Mouse (Mus musculus) heart, adult 2 months (tissue): ENCODE data around the gene Gast.

Experiments
- CTCF ChIP-seq: fragments of 200-600 bp; IDR thresholded peaks from 2 replicates; pipeline ENCODE4 v1.8.1; 2022; ENCODE audit warnings: antibody characterized with exemption, mild to moderate bottlenecking, moderate library complexity
- EP300 ChIP-seq: fragments of 200-500 bp; IDR thresholded peaks from 2 replicates; pipeline ENCODE4 v1.6.1; 2011; ENCODE audit warnings: low read depth, low read length, control low read depth; ENCODE audit not compliant: insufficient read depth
- POLR2A ChIP-seq: fragments of 200-500 bp; IDR thresholded peaks from 2 replicates; pipeline ENCODE4 v1.6.1; 2011; ENCODE audit warnings: mild to moderate bottlenecking, low read depth, low read length, control low read depth; ENCODE audit not compliant: insufficient read depth

DNA sequence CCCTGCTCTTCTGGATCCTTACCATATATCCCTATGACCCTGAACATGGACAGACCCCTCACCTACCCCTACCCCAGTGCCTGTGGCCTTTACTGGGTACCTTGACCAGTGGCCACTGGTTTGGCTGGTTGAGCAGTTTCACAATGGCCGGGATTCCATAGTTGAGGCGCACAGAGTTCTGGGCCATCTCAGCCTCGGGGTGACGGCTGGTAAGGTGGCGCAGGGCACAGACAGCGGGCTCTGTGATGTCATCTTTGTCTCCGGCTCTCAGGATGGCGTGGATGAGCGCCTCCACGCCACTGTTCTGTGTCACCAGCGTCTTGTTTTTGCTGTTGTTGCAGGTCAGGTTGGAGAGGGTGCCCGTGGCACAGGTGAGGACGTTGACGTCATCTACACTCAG, 43.8 kb downstream of the Gast start:
- TF ChIP-seq CTCF (no peak), POLR2A (no peak), EP300 (no peak)
